Mouse (Mus musculus) adrenal gland, adult (tissue): ENCODE data around the gene Flrt3.

Experiments
- DNase-seq, 2 experiments: peaks; one replicate each; pipeline ENCODE4 v3.0.0; 2022 to 2023; ENCODE audit warnings: low spot score in 1 of 2; ENCODE audit not compliant: inconsistent age in 2 of 2

Flrt3 gene

DNA sequence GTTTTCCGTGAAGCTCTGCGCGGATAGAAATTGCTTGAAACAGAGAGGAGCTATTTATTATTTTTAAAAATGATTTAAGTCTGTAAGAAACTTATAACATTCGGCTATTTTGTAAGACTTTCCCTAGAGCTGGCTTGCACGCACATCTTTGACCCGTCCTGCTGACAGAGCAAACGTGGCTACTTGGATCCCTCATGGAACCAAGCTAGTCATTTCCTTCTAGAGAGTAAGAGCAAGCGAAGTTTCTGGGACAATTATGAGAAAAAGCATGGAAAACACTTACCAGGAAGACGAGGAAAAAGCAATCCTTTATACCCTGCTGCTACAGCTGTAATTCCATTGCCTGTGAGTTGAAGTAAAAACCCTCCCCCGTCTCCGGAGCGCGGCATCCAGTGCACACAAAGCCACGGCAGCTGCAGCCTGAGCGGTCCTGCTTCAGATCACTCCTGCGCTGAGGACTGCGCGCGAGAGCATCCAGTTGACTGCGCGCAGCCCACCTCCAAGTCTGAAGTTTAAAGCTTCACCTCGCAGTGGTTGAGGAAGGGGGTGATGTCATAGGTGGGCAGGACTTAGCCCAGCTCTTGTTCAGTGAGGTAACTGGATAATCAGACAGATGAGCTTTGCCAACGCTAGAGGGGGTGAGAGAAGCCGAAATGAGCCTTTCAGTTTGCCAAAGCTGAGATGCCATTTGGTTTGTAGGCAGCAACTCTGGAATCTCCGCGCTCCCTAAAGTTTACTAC lies at the start of gene Flrt3:
Gene Flrt3 (minus strand): TSS at position 507 of the 740 bp plus-strand sequence.
- DNase-seq: peak; percentile 89 to 96

DNA sequence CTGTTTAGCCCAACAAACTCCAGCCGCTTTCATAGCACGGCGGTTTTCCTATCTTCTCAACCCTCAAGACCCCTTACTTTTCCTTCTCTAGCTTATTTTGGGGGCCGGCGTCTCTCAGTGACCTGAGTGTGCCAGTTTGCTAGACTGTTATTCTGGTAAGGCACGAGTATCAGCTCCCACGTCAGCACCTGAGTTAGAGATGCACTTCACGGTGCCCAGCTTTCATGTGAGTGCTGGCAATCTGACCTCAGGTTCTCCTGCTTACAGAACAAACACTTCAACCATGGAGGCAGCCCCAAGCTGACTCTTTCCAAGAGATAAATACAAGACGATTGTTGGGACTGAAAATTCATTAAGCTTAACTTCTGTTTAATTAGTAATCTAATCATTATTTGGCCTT lies 46.1 kb upstream of the Flrt3 start:
- no peak for DNase-seq

DNA sequence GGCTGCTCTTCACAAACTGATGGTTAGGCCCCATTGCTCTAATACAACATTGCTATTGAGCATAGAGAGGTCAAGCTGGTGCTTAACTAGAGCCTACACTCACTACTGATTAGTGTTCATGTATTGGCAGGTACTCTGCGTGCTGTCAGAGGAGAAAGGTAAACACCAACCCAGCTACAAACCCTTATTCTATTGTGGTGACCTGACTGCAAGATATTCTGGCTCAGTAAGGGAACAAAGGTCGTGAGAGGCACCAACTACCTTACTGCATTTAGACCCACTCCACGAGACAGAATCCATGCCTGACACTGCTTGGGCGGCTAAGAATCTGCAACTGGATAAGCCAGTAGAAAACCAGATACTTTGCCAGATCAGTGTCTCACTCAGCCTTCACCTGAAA lies 44.6 kb upstream of the Flrt3 start:
- DNase-seq: no peak

DNA sequence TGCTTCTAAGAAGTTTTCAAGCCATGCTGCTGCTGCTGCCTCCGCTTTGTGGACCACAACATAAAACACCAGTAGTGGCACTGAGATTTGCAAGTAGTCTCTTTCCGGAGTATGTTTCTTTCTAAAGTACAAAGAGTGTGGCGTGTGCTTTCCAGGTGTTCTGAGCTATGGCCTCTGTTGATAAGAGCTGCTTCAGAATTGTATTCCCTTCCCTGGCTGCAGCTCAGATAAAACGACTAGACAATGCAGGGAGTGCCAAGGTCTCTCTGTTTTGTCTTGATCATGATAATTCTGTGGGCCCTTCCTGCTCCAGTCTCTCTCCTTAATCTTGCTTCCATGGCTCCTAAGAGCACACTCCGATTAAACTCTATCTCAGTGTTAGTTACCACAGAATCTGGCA lies 36.3 kb upstream of the Flrt3 start:
- DNase-seq: no peak

DNA sequence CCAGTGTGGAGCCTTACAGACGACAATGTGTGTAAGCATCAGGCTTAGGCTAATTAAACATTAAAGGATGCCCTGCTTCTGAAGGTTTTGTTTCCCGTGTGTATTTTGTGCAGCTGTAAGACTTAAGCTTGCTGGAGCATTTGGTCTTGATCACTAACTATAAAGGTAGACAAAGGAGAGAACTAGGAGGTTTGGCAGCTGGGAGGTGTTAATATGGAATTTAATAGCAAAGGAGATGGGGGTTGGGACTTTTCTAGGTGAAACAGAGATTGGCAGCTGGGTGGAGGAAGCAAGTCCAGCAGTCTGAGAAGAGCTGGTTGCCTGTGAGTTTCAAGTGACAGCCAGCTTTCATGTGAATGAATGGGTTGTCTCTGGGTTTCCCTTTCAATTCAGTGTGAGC lies 34.0 kb upstream of the Flrt3 start:
- DNase-seq: no peak

DNA sequence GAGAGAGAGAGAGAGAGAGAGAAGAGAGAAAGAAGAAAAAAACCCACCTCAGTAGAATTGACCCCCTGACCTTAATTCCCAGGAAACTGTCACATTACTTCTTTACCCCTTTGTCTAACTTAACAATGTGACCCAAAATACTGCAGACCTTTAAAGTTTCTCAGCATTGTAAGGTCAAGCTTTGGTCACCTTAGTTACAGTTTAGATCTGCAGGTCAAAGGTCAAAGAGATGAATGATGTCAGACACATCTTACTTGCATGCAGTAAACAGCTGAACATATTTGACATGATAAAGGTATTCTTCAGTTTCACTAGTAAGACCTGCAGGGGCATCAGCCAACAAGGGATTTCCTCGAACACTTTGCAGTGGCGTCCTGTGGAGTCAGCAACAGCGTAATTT lies 32.9 kb upstream of the Flrt3 start:
- DNase-seq: no peak

DNA sequence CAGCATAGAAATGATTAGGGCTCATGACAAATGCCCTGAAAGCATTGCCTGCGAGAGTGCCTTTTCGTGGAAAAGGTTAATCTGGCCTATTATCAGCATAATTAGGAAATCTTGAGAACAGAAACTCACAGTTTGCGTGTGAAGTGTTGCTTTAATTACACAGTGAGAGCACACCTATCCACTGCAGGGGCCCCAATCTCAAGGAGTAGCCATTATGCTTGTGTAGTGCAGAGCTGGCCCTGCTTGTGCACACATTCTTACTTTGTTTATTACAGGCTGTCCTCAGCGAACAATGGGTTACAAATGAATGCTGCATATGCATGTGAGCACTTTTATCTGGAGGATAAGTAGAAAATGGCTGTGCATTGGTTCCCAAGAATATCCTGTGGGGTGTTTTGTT lies 32.1 kb upstream of the Flrt3 start:
- no peak for DNase-seq

DNA sequence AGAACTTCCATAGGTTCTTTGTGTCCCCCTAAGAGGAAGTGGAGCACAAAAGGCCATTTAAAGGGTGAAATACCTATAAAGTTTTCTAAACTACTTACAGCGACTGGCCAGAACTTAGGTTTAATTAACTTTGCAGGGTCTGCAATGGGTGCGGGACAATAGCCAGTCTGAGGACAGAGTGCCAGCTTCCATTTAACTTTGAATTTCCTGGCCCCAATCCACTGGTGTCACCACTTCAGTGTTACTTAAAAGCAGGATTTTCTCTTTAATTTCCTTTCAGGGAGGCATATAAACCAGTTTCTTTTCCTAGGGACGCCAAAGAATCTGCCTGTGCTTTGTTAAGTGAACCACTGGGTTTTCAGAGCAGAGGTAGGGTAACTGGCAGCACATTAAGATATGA lies 27.3 kb upstream of the Flrt3 start:
- DNase-seq: no peak

DNA sequence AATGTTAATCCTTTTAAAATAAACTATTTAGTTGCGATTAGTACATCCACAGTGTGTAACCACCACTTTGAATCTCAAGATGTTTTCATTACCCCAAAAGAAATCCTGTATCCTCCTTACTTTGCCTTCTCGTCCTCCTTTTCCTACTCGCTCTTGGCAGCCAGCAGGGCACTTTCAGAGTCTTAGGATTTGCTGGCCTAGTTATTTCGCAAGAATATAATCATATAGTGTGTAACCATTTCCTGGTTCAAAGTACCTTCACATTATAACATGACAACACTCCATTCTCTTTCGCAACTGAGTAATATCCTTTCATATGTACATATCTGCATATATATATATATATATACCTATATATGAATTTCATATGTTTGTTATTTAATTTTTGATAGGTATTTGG lies 22.6 kb upstream of the Flrt3 start:
- no peak for DNase-seq

DNA sequence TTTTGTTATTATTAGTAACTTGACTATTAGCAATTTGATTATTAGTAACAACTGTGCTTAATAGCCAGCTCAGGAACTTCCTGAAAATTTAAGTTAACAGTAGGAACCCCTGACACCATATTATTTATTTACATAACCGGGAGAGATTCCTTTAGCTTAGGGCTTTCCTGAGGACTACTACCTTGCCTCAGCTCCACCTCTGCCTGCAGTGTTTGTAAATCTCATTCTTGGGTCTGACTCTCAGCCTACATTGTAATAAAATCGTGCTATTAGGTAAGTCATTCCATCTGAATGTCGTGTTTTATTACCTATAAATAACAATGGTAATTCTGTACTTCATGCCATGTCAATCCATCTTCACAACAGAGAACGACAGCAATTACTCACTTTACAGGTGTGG lies 21.2 kb upstream of the Flrt3 start:
- DNase-seq: no peak

DNA sequence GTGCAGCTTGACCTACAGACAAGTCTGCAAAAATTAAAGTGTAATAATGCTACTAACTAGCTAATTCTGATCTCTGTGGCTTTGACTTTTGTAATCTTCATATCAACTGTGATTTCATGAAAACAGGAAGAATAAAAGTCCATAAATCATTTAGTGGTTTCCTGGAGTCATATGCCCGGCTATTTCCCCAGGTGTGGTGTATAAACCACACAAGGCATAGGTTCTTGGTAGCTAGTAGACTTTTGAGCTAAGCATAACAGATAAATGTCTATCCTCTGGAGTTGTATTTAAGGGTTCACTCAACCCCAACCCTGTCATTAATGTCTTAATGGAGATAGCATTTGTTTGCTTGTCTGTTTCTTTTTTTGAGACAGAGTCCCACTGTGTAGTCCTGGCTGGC lies 20.1 kb upstream of the Flrt3 start:
- no peak for DNase-seq

DNA sequence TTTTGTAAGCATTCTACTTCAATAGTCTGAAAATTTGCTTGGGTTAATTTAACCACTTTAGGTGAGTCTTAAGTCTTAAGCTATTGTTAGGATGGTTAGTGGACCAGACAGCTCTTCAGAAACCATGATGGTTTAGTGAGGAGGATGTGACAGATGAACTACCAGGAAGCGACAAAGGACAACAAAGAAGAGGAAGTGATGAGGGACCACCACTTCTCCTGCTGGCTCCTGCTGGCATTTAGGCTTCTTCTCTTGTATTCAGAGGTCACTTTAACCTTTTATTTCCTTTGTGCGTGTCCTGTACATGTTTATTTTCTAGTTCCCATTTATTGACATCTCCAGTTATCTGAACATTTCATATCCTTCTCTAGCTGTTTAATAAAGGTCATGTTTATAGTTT lies 19.6 kb upstream of the Flrt3 start:
- DNase-seq: no peak

DNA sequence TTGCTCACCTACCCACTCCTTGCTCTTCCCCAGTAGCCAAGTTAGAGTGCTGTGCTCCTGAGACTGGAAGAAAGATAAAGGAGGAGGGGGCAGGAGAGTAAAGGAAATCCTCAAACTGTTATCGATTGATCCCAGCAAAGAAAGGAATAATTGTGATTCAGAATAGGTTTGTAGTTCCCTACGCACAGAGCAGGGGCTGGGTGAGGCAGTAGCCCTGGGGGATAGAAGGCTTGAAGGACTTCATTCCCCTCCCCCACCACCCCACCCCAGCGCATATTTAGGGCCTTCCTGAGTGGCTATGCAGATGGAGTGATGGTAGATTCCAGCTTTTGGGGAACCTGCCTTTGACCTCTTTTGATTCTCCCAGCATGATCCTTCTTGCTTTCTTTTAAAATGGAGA lies 5.5 kb upstream of the Flrt3 start:
- no peak for DNase-seq

DNA sequence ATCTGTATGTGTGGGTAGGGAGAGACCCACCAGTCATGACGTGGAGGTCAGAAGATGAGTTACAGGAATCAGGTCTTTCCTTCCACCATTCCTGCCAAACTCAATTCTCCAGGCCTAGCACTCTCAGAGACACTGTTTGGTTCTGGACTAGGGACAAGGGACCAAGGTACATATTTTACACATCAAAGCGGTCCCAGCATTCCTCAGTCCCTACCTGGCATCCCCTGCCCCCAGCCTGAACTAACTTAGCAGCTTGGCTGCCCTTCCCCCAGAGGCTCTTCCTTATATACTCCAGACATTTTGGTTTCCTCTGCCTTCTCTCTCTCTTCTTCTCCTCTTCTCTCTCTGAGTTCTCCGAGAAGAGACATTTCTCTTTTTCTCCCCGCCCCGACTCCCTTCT lies 2.2 kb upstream of the Flrt3 start:
- no peak for DNase-seq

DNA sequence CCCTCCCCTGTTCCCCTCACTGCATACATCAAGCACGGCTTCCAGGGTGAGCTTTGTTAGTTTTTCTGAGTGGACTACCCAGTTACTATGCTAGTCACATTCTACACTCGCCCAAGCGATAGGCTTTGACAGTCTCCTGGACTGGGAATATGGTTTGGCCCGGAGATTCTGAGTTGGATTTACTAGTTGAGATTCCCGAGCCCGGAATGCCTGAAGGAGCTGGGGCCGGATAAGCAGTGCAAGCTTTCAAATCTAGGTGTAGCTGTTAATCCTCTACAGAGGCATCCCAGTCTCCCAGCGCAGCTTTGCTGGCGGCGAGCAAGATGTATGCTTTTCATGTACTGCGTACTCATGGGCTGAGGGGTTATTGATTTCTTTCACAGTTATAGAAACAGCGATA lies 812 bp downstream of the Flrt3 start:
- DNase-seq: peak; percentile 23 to 79

DNA sequence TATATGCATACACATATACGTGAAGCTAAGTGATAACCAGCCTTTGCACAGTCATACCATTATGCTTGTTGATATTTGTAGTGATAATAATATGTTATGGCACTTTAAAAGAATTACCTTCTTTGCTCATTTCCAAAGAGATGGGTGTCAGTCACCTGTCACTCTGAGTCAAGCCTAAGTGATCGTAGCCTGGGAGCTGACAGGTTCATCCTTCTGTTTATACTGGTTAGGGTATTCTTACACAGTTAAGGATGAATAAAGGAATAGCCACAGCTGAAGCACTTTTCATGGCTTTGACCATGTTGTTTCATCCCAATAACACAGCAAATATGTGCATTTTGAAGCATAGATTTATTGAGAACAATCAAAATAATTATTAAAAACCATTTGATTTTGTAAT lies 1.5 kb downstream of the Flrt3 start:
- DNase-seq: no peak

DNA sequence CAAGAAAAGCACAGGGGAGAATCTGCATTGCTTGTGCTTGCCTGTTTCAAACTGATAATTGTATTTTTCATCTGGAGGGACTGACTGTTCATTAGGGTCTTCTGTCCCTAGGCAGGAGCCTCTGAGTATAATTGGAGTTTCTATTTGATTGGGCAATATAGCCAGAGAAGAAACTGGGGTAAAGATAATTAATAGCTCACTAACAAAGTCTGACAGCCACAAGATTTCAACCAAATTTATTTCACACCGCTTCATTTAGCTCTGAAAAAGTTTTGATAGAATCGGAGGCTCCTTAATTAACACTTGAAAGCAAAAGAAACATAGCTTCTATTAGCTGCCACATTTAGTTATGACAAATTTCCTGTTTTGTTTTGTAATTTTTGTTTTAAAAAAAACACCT lies 2.2 kb downstream of the Flrt3 start:
- no peak for DNase-seq

DNA sequence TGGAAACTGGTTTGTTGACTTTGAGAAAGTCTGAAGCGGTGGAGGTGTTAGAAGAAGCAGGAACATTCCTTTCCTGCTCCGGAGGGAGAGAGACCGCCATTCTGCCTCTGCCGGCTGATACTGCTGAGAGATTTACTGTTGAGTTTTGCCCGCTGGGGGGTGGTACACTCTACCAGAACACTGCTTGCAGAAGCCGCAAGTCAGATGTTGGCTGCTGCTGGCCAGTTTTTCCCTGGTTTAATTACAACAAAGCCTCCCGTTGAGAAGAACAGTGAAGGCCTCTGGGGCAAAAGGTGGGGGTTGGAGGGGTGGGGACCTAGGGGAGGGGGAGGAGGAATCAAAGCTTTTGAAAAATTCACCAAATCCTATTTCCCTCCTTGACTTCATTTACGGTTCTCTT lies 3.0 kb downstream of the Flrt3 start:
- peak; percentile 55 to 79 for DNase-seq

DNA sequence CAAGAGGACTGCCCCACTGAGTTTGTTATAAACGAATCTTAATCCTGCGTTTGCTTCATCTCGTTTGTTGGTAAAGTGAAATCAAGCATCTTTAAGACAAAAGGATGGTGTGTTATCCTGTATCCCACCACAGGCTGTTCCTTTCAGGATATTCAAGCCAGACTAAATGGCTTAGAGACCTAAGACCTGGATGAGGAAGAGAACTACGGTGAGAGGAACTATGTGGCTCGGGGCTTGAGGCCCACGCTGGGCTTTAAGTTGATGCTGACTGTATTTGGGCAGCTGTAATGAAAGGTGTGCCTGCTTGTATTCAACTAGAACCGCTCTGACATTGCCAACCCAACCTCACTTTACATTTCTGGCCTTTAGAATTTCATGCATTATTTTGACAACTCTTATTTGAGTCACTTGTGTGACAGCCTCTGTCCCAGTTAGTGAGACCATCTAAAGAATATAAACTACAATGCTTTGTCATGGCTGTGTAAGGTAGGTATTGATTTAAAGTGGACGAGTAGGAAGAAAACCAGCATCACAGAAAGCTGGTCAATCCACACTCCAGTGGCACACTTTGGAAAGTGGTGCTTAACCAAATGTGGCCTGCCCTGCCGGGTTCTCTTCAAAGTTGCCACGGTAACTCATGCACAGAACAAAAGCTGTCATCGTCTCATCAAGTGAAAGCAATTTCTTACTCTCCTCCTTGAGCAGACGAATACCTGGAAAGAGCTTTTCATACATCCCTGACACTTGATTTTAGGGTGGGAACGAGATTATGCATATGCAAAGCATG lies 3.8 kb downstream of the Flrt3 start:
- no peak for DNase-seq

DNA sequence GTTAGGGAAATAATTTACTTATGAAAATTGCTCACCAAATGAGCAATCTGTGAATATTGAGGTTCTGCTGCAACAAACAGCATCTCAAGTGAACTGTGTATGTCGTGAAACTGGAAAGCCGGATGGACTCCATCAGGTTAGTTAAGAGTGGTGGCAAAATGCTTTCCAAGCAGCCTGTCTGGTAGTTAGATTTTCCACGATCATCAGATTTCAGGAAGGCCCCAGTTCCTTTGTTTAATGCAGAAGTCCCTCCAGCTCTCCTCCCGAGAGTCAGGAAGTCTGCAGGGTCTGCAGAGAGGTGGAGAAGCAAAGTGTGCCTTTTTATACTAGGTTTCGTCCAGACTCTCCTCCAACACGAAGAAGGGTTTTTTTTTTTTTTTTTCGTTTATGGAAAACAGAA lies 4.4 kb downstream of the Flrt3 start:
- DNase-seq: no peak

DNA sequence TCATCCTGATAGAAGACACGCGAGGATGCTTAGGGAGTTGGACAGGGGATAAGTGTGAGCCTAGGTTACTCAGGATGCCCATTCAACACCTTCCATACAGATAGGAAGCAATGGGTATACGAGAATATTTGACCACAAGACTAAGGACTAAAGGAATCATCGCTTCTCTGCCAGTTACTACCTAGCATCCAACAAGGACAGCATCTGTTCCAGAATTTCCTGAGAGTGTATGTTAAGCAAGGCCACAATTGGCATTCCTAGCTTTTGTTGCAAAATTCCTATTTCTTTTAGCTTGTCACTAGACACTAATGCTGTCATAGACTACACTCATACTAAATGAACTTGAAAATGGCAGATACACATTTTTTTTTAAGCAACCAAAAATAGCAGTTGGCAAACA lies 6.9 kb downstream of the Flrt3 start:
- DNase-seq: no peak

DNA sequence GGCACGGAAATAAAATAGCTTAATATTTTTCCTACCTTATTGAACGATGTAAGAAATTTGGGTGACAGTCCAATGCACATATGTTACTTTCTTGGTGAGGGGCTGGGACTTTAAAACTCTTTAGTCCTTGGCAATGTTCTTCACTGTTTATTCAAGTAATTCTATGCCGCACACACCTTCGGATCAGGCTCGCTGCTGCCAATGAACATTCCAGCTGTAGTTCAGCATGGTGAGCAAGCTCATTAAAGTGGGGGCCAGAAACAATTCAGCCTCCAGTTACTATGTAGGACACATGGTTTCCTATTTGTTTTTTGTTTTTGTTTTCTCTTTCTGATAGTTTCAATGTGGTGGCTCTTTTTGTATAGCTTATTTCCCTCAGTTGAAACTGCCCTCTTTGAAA lies 8.6 kb downstream of the Flrt3 start:
- DNase-seq: no peak

DNA sequence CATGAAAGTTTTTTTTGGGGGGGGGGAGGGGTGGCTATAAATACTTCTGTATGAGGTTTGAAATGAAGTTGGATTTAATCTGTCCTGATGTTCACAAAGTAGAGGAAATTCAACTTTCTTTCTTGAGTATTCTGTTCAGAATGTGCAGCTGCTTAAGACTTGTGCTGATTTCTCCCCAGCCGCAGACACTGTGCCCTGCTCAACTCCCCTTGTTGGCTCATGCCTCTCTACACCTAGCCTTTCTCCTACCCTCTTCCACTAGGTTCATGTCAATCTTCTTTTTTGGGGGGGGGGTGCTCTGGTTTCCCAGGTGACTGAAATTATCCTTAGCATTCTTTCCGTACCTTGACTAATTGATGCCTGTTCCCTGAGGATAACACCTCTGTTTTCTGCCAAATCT lies 17.3 kb downstream of the Flrt3 start:
- no peak for DNase-seq
